Mouse (Mus musculus) lung, adult 2 months (tissue): Measurements from ENCODE around the gene Il1r1.

Experiments used
- CTCF ChIP-seq: fragments of 200-500 bp; IDR thresholded peaks from 2 replicates; pipeline ENCODE4 v1.5.1; 2011; ENCODE audit warnings: mild to moderate bottlenecking, low read length, control low read depth; ENCODE audit not compliant: insufficient read depth
- POLR2A ChIP-seq: fragments of 200-500 bp; IDR thresholded peaks from 2 replicates; pipeline ENCODE4 v1.6.1; 2011; ENCODE audit warnings: low read depth, mild to moderate bottlenecking, control low read depth, low read length, borderline replicate concordance; ENCODE audit errors: extremely low read depth

DNA sequence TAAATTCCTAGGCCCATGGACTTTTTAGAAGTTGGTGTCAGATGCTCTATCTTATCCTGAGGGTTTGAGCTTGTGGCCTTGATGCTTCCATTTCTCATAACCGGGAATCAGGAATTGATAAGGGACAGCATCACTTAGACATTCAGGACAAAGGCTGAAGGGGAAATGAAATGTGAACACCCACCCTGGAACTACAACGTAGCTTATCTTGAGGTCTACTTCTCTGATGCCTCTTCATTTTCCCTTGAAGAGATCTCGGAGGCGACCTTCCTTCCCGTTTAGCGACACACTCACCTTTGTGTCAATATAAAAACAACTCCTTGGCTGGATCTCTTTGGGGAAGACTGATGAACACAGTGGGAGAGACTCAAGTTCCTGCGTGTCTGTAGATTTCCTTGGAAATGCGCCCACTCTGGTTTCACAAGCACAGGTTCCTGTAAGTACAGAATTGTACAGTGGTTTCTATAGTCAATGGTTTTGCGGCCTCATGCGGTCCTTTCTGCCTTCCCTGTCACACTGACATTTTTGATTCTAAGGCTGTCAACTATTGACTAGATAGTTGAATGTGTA lies 46.7 kb downstream of the Il1r1 start:
- TF ChIP-seq CTCF, result no peak
- no peak for TF ChIP-seq POLR2A
